In genomic region chr17:11570392-11570791, GRCm38 (mm10) we compare ENCODE assay signal across 15 mouse cellular contexts.
"Had no signal": no experiment of that assay in that cellular context is flagged by ENCODE, and none has a peak within 500 bp of the region (broad histone marks: within the 10 kb centered on the region; RNA-seq: fewer than 3 reads in every experiment).

No protein-coding gene starts in this region.

- H3K4me2 ChIP-seq: neural tube, embryonic 15.5 days; stomach, embryonic 15.5 days had no signal

- DNase-seq: retina, postnatal 1 day; right cerebral cortex, adult 18-20 months; right cerebral cortex, postnatal 14 days; right cerebral cortex, postnatal 25 days; right cerebral cortex, postnatal 4 days; spleen, adult 18-20 months; thymus, adult 18-20 months; thymus, adult 2 months; thymus, postnatal 14 days; thymus, postnatal 25 days; thymus, postnatal 36 days; thymus, postnatal 4 days had no signal

- H3K4me3 ChIP-seq: neural tube, embryonic 15.5 days; stomach, embryonic 15.5 days had no signal

- H3K9me3 ChIP-seq: neural tube, embryonic 15.5 days; stomach, embryonic 15.5 days had no signal

- H3K9ac ChIP-seq: neural tube, embryonic 15.5 days; stomach, embryonic 15.5 days had no signal

- H3K27ac ChIP-seq: neural tube, embryonic 15.5 days; stomach, embryonic 15.5 days; stomach, postnatal 0 days had no signal

- H3K27me3 ChIP-seq: neural tube, embryonic 15.5 days; stomach, embryonic 15.5 days had no signal

- H3K4me1 ChIP-seq: neural tube, embryonic 15.5 days; stomach, embryonic 15.5 days had no signal

- H3K36me3 ChIP-seq: neural tube, embryonic 15.5 days; stomach, embryonic 15.5 days had no signal
